Mouse (Mus musculus) adrenal gland, postnatal 10 days (tissue): ENCODE measurements around the gene Rorc. TPM values are rescaled to one million over a fixed set of nuclear protein-coding genes. Genes with fewer than 3 reads are reported as not detected.
A peak's percentile ranks its signal among the peaks of the same experiment; 100 is the strongest.

ENCODE experiments used
- DNase-seq: peaks from one replicate; pipeline ENCODE4 v3.0.0; 2021; ENCODE audit warnings: mixed read lengths
- long read RNA-seq, 2 experiments: library from polyadenylated mRNA; stranded (forward); transcript quantifications; one replicate each; pipeline ENCODE4 v2.0.0; 2021
- total RNA-seq, 2 experiments: library from RNA; stranded (reverse); gene quantifications; 2 replicates each; pipeline ENCODE4 v1.2.3; 2021

The Rorc gene
- total RNA-seq = 10 to 100 TPM; 28.0 to 35.6 TPM
- long read RNA-seq, experiment 1, transcript Rorc-201 (11 exons, 2,136 nt) = major isoform, 24 of 45 reads
- long read RNA-seq, experiment 1, partial matches to known transcripts = 5 of 45 reads
- long read RNA-seq, experiment 1, other reads (novel, unspliced or antisense) = 16 of 45 reads
- long read RNA-seq, experiment 2, transcript Rorc-201 (11 exons, 2,136 nt) = major isoform, 13 of 26 reads
- long read RNA-seq, experiment 2, partial matches to known transcripts = 4 of 26 reads
- long read RNA-seq, experiment 2, other reads (novel, unspliced or antisense) = 9 of 26 reads

DNA sequence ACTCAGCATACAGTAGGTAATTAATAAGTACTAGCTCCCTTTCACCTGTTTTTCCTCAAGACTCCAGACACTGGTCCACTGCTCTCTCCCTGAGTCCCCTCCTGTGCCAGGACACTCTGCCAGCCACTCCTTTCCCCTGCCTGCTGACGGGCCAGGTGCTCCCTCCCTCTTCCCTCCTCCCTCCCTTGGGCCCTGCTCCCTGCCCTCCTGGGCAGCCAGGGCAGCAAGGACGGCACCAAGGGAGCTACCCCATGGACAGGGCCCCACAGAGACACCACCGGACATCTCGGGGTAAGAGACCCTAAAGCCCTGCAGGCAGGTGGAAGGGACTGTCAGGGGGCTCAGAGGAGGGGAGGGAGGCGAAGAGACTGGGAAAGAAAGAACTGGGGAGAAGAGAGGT lies at the start of gene Rorc:
Gene Rorc (plus strand): TSS at position 154 of the 400 bp plus-strand sequence.
- DNase-seq = peak; percentile 80

DNA sequence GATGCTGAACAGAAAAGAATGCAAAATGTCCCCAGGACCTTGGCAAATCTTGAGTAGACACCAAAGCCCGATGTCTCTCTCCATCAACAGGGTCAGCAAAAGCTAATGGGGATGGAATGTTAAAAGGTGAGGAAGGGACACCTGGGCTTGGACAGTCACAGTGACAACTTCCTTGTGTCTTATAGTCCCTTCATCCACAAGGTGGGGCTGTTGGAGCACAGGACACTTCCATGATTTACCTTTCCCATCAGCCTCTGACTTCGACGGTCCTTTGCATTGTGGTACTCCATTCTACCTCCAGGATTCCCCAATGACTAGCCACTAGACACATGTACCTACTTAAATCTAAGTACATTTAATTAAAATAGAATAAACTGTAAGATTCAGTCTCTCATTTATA lies 43.9 kb upstream of the Rorc start:
- peak; percentile 26 for DNase-seq

DNA sequence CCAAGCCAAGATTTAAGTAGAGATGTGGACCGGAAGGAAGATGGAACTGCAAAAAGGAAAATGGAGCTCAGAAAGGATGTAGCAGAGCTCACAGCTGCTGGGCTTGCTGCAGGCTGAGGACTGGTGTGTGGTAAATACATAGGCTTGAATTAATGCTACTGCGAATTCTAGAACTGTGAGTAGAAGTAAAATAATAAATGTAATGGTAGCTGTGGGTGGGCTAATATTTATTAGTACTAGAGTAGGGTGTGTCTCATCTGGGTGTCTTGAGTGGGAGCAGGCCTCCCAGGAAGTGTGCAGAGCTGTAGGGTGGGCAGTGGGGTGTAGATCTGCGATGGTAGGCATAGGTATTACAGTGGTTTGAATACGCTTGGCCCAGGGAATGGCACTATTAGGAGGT lies 38.2 kb upstream of the Rorc start:
- DNase-seq = no peak

DNA sequence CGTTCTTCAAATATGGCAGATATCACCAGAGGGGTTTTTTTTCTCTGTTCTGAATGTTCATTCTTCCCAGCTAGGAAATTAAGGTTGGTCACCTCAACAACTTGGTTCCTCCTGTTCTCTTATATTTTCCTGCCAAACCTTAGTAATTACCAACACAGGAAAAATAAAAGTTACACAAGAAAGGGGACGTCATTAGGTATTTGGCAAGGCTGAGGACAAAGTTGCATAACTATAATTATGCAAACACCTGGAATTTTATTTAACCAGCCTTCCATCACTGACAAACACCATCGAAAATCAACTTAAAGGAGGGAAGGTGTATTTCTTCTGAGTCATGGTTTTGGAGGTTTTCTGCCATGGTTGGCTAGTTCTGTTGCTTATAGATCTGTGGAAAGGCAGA lies 34.1 kb upstream of the Rorc start:
- DNase-seq = no peak

DNA sequence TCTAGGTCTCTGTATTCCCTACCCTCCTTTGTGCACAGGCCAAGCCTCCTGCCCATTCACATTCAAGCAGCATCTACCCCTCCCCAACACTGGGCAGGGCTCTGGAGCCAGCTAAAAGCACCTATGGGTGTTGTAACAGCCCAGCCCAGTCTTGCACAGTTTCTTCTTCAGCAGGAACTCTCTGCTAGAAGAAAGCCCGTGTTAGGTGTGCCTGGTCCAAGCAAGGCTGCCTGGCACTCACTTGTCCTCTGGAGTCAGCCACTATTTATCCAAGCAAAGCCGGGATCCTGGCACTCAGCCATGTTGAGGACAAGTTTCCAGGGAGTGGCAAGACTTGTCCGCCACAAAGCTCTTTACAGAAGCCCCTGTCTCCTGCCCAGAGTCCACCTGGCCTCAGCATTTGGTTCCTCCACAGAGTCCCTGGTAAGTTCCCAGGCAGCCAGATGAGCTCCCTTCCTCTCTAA lies 30.6 kb upstream of the Rorc start, which contains the start of gene Them5:
Gene Them5 (plus strand): TSS at position 141 of the 464 bp plus-strand sequence.
- peak; percentile 17 for DNase-seq

DNA sequence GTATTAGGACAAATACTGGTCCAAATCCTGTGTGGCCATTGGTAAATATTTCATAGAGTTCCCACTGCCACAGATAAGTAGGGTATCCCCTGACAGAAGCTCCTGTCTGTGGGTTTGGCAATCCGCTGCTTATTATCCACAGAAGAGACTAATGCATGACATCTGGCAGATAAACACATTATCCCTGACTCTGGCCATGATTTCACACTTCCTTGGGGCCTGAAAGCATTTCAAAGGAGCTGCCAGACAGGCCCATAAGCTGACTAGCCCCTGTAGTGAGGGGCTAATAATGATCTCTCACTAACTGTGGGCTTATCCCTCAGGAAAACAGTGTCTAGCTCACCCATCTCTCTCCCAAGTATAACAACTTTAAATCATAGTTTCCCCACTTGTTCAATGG lies 30.0 kb upstream of the Rorc start:
- no peak for DNase-seq

DNA sequence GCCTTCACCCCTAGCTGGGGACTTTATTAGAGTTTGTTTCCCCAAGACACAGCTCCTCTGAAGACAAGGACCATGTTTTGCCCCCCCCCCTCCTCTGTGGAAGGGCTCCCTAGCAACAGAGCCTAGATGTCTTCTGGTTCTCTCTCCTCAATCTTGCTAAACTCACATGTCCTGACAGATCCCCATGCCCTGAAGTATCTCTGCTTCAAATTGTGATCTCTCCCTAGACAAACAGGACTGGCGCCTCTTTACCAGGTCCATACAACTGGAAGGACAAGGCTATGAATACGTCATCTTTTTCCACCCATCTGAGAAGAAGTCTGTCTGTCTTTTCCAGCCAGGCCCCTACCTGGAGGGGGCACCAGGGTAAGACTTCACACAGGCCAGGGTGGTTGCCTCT lies 28.4 kb upstream of the Rorc start:
- DNase-seq = no peak

DNA sequence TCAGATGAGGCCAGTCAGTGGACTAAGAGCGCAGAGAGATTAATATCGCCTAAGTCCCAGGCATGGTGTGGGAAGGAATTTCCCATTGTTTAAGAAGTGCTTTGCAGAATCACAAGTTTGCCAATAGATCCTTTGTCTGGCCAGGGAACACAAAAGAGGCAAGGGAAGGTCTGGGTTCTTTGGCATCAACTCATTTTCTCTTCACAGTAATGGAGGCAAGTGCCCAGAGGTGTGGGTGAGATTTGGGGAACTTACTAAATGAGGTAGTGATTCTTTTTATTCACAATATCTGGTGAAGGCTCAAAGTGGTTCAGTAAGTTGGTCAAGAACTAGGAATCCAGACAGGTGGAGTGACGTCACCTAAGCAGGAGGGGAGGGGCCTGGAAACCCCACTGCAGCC lies 27.7 kb upstream of the Rorc start:
- no peak for DNase-seq

DNA sequence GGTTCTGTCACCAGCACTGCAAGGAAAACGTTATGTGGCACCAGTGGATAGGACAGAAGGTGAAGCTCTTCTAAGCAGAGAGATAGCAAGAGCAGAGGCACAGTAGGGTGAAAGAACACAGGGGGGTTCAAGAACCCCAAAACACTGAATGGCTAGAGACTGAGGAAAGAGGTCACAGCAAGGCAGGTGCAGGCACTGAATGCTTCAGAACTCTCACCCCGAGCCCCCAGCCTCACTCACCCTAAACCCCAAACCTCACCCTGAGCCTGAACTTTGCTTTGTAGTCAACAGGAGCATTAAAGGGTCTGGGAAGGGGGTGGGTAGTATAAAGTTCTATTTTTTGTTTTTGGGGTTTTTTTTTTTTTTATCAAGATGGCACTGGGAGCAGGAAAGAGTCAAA lies 24.4 kb upstream of the Rorc start:
- DNase-seq = no peak

DNA sequence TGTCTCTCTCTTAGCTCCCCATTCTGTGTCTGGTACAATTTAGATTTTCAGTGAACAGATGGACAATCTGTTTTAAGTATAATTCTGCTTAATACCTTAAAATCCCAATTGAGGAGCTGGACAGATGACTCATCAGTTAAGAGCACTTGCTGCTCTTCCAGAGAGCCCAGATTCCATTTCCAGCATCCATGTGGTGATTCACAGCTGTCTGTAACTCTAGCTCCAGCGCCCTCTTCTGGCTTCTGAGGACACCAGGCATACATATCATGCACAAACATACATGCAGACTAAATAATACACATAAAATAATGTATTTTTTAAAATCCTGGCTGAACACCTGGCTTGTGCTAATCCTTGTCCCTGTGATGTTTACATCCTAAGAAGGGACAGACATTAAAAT lies 11.8 kb upstream of the Rorc start:
- peak; percentile 55 for DNase-seq

DNA sequence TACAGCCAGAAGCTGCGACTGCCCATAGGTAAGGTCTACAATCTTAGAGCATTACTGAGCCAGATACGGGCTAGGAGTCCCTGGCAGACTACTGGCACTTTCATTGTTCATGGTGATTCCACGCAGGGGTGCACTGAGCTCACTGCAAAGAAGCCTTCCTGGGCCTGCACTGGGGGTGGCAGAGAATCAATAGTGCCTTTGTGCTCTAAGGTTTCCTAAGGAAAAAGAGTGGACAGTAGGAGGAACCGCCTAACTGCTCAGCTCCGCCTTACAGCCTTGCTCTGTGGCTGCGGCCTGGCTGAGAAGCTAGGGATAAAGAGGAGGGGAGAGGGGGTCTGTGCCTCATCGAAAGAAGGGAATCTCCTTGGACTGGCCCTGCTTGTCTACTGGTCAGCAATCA lies 10.5 kb upstream of the Rorc start, which contains the start of gene C2cd4d:
Gene C2cd4d (plus strand): TSS at position 301 of the 400 bp plus-strand sequence.
- no peak for DNase-seq

DNA sequence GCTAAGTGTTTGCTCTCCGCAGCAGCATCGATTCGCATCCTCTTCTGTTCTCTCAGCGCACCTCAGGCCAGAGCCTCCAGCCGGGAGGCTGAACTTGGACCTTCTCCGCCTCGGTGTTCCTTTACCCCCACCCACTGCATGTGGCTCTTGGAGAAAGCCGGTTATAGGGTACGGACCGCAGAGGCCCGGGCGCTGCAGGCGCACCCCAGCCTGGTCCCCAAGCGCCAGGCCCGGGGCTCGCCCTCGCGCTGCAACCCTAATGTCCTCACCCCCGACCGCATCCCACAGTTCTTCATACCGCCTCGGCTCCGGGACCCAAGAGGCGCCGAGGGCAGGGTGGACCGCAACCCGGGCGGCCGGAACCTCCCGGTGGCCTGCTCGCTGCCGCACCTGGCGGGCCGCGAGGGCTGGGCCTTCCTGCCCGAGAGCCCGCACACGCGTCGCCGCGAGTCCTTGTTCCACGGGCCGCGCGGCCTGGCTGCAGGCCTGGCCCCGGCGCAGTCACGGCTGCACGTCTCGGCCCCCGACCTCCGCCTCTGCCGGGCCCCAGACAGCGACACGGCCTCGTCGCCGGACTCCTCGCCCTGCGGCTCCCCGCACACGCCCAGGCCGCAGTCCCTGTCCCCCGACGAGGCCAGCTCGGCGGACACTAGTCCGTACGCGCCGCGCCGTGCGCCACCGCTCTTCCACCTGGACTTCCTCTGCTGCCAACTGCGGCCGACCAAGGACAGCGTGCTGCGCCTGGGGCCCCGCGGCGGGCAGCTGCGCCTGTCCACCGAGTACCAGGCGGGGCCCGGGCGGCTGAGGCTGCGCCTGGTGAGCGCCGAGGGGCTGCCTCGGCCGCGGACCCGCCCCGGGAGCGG lies 9.1 kb upstream of the Rorc start:
- DNase-seq = peak; percentile 77

DNA sequence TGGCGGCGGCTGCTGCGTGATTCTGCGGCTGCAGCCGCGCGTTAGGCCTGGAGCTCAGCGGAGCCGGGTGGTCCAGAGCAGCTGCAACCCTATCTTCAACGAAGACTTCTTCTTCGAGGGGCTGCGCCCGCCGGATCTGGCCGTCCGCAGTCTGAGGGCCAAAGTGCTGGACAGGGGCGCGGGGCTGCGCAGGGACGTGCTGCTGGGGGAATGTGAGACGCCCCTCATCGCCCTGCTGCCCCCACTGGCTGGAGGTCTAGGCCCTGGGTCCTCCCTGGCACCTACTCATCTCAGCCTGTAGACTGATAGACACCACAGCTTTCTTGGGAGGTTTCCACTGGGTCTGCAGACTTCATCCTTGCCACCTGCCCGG lies 8.5 kb upstream of the Rorc start:
- DNase-seq = no peak

DNA sequence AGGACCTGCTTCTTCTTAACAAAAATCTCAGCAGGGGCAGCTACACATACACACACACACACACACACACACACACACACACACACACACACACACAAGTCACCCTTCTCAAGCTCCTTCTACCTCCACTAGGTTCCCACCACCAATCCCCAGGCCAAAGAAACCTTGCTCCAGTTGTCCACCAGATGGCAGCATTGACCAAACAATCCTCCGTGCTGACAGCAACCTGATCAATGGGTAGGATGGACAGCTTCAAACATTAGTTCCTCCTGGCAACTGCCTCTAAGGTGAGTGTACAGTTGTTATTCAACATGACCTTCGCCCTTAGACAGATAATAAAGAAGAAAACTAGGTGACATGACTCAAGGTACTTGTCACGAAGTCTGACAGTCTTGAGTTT lies 5.8 kb upstream of the Rorc start:
- DNase-seq = peak; percentile 85

DNA sequence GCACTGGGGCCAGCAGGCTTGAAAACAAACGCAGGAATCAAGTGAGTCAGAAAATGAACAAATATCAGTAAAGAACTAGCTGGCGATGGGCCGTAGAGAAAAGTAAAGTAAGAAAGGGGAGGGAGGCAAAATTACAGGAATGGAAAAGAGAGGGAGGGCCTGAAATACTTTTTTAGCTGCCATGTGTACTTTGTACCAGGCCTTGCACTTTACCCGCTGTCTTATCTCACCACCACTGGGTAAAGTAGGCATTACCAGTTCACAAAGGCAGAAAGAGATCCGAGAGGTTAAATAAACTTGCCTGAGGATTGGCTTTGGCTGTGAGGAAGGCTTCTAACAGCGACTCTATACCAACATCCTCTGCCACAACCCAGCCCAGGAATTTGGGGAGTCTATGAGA lies 5.1 kb upstream of the Rorc start:
- DNase-seq = no peak

DNA sequence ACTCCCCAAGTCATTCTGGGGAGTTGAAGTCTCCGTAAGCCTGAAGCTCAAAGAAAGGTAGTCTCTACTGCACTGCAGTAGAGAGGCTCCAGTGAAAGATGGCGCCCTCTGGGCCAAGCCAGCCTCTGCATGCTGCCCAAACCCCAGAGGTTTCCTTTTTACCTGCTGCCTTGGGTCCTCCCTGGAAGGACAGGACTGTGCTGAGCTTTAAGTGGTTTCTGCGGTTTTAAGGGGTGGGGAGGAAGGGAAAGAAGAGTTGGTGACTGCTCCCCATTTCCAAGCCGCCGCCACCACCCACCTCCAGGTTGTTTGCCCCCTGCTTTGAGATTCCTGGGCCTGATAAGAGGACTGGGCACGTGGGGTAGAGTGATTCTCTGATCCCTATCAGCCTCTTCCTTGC lies 4.0 kb upstream of the Rorc start:
- no peak for DNase-seq

DNA sequence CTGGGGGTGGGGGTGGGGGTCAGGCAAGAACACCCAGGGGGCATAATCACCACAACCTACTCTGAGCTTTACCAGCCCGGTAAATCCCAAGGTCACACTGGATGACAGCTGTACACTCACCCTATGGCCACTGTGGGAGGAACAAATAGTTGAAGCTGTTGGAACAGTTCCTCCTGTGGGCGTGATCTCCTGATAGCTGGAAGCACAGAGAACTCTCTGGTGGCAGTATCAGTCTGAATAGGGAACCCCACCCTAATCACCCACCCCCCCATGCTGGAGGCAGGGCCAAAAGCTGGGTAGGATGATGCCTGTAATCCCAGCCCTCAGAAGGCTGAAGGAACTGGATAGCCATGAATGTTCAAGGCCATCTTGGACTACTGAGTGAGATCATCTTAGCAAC lies 2.9 kb upstream of the Rorc start:
- DNase-seq = peak; percentile 34

DNA sequence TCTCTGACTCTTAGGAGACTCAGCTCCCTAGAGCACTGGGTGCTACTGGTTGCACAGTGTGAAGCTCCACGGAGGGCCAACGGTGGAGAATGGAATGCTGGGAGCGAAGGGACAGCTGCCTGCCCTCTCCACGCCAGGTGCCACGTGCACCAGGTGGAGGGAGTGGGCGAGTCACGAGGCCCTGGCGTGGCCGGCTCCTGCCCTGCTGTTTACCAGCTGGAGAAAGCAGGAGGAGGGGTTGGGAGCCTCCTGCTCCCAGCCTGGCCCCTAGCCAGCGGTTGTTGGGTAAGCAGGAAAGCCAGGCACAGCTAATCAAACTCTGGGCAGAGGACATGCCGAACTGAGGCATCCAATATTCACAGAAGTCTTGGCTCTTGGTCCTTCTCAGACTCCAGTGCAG lies 957 bp upstream of the Rorc start:
- peak; percentile 95 for DNase-seq

DNA sequence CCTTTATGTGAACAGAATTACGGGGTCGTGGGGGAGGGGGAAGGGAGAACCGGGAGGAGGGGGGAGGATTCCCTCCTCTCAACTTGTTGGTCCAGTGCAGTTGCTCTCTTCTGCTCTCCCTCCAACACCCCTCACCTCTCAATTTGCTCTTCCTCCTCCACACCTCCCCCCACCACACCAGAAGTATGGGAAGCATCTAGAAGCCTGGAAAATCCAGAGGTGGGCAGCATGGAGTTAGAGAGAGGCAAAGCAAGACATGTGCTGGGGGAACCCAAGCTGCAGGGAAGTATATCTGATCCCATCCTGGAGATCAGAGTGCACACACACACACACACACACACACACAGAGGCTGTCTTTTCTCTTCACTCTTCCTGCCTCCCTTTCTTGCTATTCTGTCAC lies 556 bp upstream of the Rorc start:
- no peak for DNase-seq

DNA sequence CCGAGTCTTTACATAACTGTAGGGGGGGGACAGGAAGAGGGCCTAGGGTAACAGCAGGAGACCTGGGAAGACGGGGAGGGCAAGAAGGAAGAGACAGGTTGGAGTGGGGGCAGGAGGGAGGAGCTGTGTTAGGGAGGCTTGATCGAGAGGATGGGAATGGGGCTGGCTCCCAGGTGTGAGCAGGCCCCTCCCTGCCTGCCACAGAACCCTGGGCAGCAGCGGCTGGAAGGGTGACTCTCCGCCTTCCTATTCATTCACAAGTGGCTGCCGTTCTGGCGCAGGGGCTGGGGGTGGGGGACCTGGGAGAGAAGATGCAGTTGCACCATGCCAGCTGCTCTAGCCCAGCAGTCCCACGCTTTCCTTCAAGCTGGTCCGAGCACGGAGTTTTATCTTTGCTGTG lies 496 bp downstream of the Rorc start:
- DNase-seq = peak; percentile 25

DNA sequence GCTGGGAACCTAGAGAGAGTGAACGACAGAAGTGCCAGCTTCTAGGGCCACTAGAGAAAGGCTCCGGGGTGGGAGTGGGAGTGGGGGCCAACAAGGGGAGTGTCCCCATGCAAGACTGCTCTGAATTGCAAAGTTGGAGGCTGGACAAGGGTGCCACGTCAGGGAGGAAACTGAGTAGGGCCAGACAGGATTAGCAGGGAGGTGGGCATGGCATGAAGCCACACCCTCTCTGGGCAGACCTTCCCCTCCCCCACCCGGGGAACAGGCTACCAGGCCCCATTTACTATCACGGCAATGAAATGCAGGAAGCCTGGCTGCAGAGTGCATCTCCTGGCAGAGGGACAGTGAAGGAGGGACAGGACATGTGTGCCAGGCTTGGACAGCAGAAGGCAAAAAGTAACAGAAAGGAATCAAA lies 1.0 kb downstream of the Rorc start:
- peak; percentile 79 for DNase-seq

DNA sequence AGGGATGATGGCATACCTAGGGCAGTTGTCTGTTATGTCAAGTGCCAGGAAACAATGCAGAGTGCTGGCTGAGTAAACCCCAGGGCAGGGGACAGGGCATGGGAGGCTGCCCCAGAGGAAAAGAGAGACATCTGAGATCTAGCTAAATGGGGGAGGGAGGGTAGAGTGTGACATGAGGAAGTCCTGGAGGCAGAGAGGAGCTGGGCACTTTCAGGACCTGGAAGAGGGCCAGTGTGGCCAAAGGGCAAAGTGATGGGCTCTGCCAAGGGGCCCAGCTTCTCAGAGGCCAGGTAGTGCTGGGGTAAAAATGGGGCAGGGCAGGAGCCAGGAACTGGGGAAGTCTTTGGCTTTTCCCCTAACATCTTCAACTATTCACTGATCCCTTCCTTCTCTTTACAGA lies 2.0 kb downstream of the Rorc start:
- DNase-seq = peak; percentile 33

DNA sequence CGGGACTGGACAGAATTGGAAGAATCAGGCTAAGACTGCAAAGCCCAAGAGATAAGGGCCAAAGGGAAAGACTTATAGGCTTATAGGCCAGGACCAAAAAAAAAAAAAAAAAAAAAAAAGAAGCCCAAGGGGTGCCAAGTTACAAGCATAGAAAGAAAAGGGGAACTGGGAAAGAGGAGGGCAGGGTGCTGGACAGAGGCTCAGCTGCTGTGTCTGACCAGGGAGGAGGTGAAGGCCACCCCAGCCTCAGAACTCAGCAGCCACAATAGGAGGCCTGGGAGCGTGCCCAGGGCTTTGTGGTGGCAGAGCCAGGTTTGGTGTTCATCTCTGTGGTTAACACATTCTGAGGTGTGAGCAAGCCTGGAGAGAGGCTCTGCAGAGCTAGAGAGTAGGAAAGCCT lies 2.6 kb downstream of the Rorc start:
- DNase-seq = peak; percentile 27

DNA sequence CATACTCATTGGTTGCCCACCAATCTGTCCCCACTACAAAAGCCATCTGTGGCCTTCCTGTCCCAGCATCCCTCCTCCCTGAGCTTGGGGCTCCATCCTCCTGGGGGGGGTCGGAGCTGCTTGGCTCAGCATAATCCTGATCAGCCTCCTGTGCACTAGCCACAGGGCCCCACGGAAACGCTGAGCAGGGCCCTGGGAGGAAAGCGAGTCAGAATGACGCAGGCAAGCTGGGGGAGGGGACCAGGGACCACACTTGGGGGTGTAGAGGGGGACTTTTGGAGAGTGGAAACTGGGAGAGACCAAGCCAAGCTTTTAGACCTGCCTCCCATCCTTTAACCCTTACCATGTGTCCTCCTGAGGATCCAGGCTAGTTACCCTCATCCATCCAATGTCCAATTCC lies 3.3 kb downstream of the Rorc start:
- DNase-seq = no peak
